Mouse (Mus musculus) C2C12 (cell line): ENCODE measurements at regions not wholly inside any gene's neighbourhood (a gene's known extent, or its start where the extent isn't known, plus 50 kb on each side); places are given as distances from the start of the nearest gene placed in this dataset.

Experiments used
- H3K27me3 ChIP-seq: one replicate; pipeline ENCODE4 v1.6.1; 2011; ENCODE audit not compliant: control insufficient read depth, insufficient read depth, insufficient read length
- H3K36me3 ChIP-seq: one replicate; pipeline ENCODE4 v1.6.1; 2011; ENCODE audit not compliant: control insufficient read depth, insufficient read depth
- H3K4me3 ChIP-seq: one replicate; pipeline ENCODE4 v1.5.1; 2011; ENCODE audit warnings: mild to moderate bottlenecking, control low read depth; ENCODE audit not compliant: poor library complexity, insufficient read depth, severe bottlenecking
- H3K79me2 ChIP-seq: one replicate; pipeline ENCODE4 v1.6.1; 2011; ENCODE audit not compliant: control insufficient read depth, insufficient read depth
- H3K79me3 ChIP-seq: one replicate; pipeline ENCODE4 v1.6.1; 2011; ENCODE audit warnings: low read depth, control low read depth
- H3ac ChIP-seq: one replicate; pipeline ENCODE3; 2011; ENCODE audit warnings: low read depth; ENCODE audit not compliant: control insufficient read depth, insufficient read length
- CEBPB ChIP-seq: IDR thresholded peaks from one replicate; pipeline ENCODE4 v1.6.1; 2011; ENCODE audit warnings: low read depth, mild to moderate bottlenecking, control low read depth, moderate library complexity
- CTCF ChIP-seq: IDR thresholded peaks from one replicate; pipeline ENCODE4 v1.5.1; 2011; ENCODE audit not compliant: control insufficient read depth, insufficient read depth, insufficient read length
- FOSL1 ChIP-seq: IDR thresholded peaks from one replicate; pipeline ENCODE4 v1.8.0; 2011; ENCODE audit warnings: mild to moderate bottlenecking, low read length; ENCODE audit not compliant: poor library complexity, insufficient read depth, severe bottlenecking
- MAX ChIP-seq: IDR thresholded peaks from one replicate; pipeline ENCODE4 v1.6.1; 2011; ENCODE audit warnings: mild to moderate bottlenecking, control low read depth
- MYOD1 ChIP-seq: IDR thresholded peaks from one replicate; pipeline ENCODE4 v1.6.1; 2011; ENCODE audit warnings: low read depth; ENCODE audit not compliant: control insufficient read depth, insufficient read length
- MYOG ChIP-seq: IDR thresholded peaks from one replicate; pipeline ENCODE4 v1.6.1; 2011; ENCODE audit not compliant: control insufficient read depth, insufficient read length; ENCODE audit errors: extremely low read depth
- USF1 ChIP-seq: IDR thresholded peaks from one replicate; pipeline ENCODE4 v1.6.1; 2011; ENCODE audit warnings: low read depth, mild to moderate bottlenecking, control low read depth, moderate library complexity

GRCm38 (mm10) chr4:84218961-84219360 lies 456.1 kb downstream of the Bnc2 start:
- H3K27me3 ChIP-seq = no peaks in the 10 kb centered on the region
- no peak for TF ChIP-seq MYOG
- no peak for TF ChIP-seq CEBPB
- no peak for TF ChIP-seq MAX
- no peak for TF ChIP-seq USF1
- no peak for TF ChIP-seq FOSL1
- no peak for TF ChIP-seq MYOD1
- no peak for TF ChIP-seq CTCF
- H3ac ChIP-seq = no peak overlapping the region
- H3K79me2 ChIP-seq = no peaks in the 10 kb centered on the region
- no peaks in the 10 kb centered on the region for H3K36me3 ChIP-seq
- no peaks in the 10 kb centered on the region for H3K79me3 ChIP-seq
- no peak overlapping the region for H3K4me3 ChIP-seq

DNA sequence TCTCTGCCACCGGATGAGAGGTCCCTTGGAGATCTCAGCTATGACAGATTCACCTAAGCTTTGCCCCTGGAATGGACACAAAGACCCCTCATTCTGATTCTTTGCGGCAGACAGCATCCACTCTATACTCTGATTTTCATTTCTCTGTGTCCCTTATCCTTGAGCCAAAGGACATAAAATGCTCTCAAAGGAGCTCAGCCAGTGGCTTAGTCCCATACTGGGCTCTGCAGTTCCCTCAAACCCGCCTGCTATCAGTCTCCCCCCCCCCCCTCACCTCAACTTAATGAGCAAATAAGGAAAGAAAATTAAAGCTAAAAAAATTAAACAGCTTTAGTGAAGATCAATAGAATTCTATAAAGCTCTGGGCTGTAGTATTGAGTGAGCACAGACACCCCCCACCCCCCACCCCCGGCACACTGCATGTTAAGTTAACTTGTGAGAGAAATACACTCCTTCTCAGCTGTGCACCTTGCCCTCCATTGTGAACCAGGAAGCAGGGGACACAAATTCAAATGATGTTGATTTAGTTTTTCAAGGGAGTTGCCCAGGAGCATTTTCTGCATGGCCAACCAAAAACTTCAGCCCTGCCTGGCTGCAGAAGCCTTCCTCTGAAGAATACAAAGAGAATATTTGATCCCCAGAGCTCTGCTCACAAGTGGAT lies 452.9 kb downstream of the Bnc2 start:
- Histone ChIP-seq H3K79me3 (no peaks in the 10 kb centered on the region), H3K36me3 (no peaks in the 10 kb centered on the region), H3K79me2 (no peaks in the 10 kb centered on the region), H3K4me3 (no peak overlapping the region), H3K27me3 (no peaks in the 10 kb centered on the region), H3ac (no peak overlapping the region)
- TF ChIP-seq CTCF (no peak), CEBPB (no peak), USF1 (no peak), MYOD1 (no peak), MYOG (no peak), MAX (no peak), FOSL1 (no peak)

- Histone ChIP-seq H3K36me3 (no peaks in the 10 kb centered on the region), H3K79me2 (no peaks in the 10 kb centered on the region), H3ac (no peak overlapping the region), H3K79me3 (no peaks in the 10 kb centered on the region), H3K4me3 (no peak overlapping the region), H3K27me3 (no peaks in the 10 kb centered on the region)
- TF ChIP-seq MYOG (no peak), CEBPB (no peak), MAX (no peak), USF1 (no peak), CTCF (no peak), MYOD1 (no peak), FOSL1 (no peak)
Observed at GRCm38 (mm10) chr4:84222805-84223335, 452.2 kb downstream of the Bnc2 start.

GRCm38 (mm10) chr4:84224556-84224955 lies 450.5 kb downstream of the Bnc2 start:
- no peak overlapping the region for H3ac ChIP-seq
- no peak for TF ChIP-seq CEBPB
- no peak overlapping the region for H3K4me3 ChIP-seq

More at GRCm38 (mm10) chr4:84224556-84224955, 450.5 kb downstream of the Bnc2 start:
- Histone ChIP-seq H3K36me3 (no peaks in the 10 kb centered on the region), H3K79me3 (no peaks in the 10 kb centered on the region), H3K79me2 (no peaks in the 10 kb centered on the region), H3K27me3 (no peaks in the 10 kb centered on the region)
